Mouse (Mus musculus): ENCODE data around the gene Gstp3.

DNA sequence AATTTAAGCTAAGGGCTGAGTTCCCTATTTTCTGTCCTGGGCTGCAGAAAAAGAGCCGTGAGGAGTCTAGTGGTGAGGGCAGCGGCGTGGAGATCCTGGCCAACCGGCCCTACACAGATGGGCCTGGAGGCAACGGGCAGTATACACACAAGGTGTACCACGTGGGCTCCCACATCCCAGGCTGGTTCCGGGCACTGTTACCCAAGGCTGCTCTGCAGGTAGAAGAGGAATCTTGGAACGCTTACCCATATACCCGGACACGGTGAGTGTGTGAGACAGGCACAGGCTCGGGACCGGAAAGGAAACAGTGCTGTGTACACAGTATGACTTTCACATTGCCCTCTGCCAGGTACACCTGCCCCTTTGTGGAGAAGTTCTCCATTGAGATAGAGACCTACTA is 43.3 kb upstream of the Gstp3 start:
- TF ChIP-seq GATA1 (IDR thresholded peaks at IDR 0.05; ENCODE audit: low read length) (no peak), TAL1 (IDR thresholded peaks at IDR 0.05; ENCODE audit: low read length) (no peak)

Measured in erythroblast, embryonic 14.5 days (primary cell).